Mouse (Mus musculus): Measurements from ENCODE around the gene D10Wsu102e. TPM values are rescaled to one million over a fixed set of nuclear protein-coding genes. Genes with fewer than 3 reads are reported as not detected.

Gene D10Wsu102e
- total and polyA plus RNA-seq, 3 experiments = 0.14 to 0.57 (median 0.45) TPM

DNA sequence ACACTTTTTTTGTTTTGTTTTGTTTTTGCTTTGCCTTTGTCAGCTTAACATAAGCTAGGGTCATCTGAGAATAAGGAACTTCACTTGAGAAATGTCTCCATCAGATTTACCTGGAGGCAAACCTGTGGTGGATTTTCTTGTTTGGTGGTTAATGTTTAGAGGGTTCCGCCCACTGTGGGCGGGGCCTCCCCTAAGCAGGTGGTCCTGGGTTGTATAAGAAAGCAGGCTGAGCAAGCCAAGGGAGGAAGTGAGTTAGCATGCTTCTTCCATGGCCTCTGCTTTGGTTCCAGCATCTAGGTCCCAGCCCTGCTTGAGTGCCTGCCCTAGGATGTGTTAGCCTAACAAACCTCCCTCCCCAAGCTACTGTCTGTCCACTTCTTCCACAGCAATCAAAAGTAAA, 18.8 kb upstream of the D10Wsu102e start:
- no peak overlapping the region for H3K4me3 ChIP-seq
- TF ChIP-seq EP300 (IDR thresholded peaks at IDR 0.05; ENCODE audit: insufficient read depth, low read depth, low read length) (no peak), CTCF (IDR thresholded peaks at IDR 0.05) (no peak), POLR2A (IDR thresholded peaks at IDR 0.05; ENCODE audit: insufficient read depth, low read depth, low read length) (no peak)
- intact Hi-C loops (cut with DNase I) = no loop called here
- no peak for DNase-seq
- 47% methylated on average over 2 of the region's 2 CpGs for WGBS
- H3K27ac ChIP-seq = no peak overlapping the region
- no peaks in the 10 kb centered on the region for H3K4me1 ChIP-seq (ENCODE audit: control insufficient read depth, insufficient read depth, low read length)
- H3K9ac ChIP-seq (ENCODE audit: low read depth, low read length) = no peak overlapping the region
- no peaks in the 10 kb centered on the region for H3K79me2 ChIP-seq (replicated peaks; ENCODE audit: control insufficient read depth, insufficient read depth, low read length)
- 0 out of 2 replicates have a peak, but pooled peaks cover 1% of the 10 kb centered on the region for H3K27me3 ChIP-seq (ENCODE audit: control insufficient read depth, insufficient read depth, low read length)
- no peaks in the 10 kb centered on the region for H3K36me3 ChIP-seq (ENCODE audit: control insufficient read depth, insufficient read depth, low read length)

DNA sequence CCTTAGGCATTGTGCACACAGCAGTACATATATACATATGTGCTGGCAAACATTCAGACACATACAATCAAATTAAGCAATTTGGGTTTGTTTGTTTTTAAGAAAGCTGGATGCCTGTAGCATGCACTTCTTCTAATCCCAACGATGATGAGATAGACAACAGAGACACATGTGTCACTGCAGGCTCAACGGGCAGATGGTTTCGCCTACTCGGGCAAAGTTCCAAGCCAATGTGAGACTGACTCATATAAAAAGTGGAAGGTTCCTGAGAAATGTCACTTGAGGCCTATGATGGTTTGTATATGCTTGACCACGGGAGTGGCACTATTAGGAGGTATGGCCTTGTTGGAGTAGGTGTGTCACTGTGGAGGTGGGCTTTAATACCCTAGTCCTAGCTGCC, 16.9 kb upstream of the D10Wsu102e start:
- Histone ChIP-seq H3K27ac (no peak overlapping the region), H3K4me3 (no peak overlapping the region), H3K9ac (ENCODE audit: low read depth, low read length) (no peak overlapping the region), H3K79me2 (replicated peaks; ENCODE audit: control insufficient read depth, insufficient read depth, low read length) (no peaks in the 10 kb centered on the region), H3K27me3 (ENCODE audit: control insufficient read depth, insufficient read depth, low read length) (no peaks in the 10 kb centered on the region), H3K4me1 (ENCODE audit: control insufficient read depth, insufficient read depth, low read length) (no peaks in the 10 kb centered on the region), H3K36me3 (ENCODE audit: control insufficient read depth, insufficient read depth, low read length) (no peaks in the 10 kb centered on the region)
- TF ChIP-seq EP300 (IDR thresholded peaks at IDR 0.05; ENCODE audit: insufficient read depth, low read depth, low read length) (no peak), CTCF (IDR thresholded peaks at IDR 0.05) (no peak), POLR2A (IDR thresholded peaks at IDR 0.05; ENCODE audit: insufficient read depth, low read depth, low read length) (no peak)
- WGBS = 59% methylated on average over 5 of the region's 5 CpGs
- intact Hi-C loops (cut with DNase I) = no loop called here
- DNase-seq = no peak

DNA sequence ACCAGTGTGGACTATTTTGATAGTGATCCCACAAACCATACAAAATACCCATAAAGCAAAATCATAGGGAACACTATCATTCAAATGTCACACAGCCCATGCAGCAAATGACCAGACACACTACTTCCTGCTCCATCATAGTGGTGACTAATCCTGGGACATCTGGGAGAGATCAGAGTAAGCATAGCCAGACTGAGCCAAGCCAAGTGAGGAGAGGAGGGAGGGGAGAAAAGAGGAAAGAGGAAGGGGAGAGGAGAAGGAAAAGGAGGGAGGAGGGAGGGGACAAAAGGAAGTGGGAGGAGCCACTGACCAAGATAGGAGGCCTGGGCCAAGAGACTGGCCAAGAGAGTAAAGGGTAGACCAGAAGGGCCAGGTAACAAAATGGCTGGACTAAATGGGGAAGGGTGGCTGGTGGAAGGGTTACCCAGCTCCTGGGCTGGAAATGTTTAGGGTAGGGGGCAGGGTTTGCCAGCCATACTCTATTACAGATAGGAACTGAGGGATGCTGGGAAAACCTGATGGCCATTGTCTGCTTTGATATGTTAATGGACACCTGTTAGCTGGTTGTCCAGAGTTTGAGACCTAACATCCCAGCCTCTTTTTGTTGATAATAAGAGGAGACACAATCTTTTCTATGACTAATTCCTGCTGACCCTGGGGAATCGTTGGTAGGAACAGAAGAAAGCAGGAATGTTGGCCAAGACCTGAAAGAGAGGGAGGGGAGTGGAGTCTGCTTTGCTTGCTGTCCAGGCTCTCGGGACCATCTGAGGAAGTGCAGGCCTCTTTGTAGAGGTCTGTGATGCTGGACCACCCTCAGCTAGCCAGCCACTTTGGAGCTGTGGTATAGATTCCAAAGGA, 16.0 kb upstream of the D10Wsu102e start:
- no peaks in the 10 kb centered on the region for H3K79me2 ChIP-seq (replicated peaks; ENCODE audit: control insufficient read depth, insufficient read depth, low read length)
- no peak overlapping the region for H3K9ac ChIP-seq (ENCODE audit: low read depth, low read length)
- H3K36me3 ChIP-seq (ENCODE audit: control insufficient read depth, insufficient read depth, low read length) = no peaks in the 10 kb centered on the region
- no peak overlapping the region for H3K4me3 ChIP-seq
- WGBS = 46% methylated on average over 2 of the region's 2 CpGs
- H3K4me1 ChIP-seq (ENCODE audit: control insufficient read depth, insufficient read depth, low read length) = no peaks in the 10 kb centered on the region
- no peak overlapping the region for H3K27ac ChIP-seq
- TF ChIP-seq CTCF (IDR thresholded peaks at IDR 0.05) = no peak
- TF ChIP-seq EP300 (IDR thresholded peaks at IDR 0.05; ENCODE audit: insufficient read depth, low read depth, low read length) = no peak
- TF ChIP-seq POLR2A (IDR thresholded peaks at IDR 0.05; ENCODE audit: insufficient read depth, low read depth, low read length) = no peak
- H3K27me3 ChIP-seq (ENCODE audit: control insufficient read depth, insufficient read depth, low read length) = no peaks in the 10 kb centered on the region
- DNase-seq = no peak
- intact Hi-C loops (cut with DNase I) = no loop called here

DNA sequence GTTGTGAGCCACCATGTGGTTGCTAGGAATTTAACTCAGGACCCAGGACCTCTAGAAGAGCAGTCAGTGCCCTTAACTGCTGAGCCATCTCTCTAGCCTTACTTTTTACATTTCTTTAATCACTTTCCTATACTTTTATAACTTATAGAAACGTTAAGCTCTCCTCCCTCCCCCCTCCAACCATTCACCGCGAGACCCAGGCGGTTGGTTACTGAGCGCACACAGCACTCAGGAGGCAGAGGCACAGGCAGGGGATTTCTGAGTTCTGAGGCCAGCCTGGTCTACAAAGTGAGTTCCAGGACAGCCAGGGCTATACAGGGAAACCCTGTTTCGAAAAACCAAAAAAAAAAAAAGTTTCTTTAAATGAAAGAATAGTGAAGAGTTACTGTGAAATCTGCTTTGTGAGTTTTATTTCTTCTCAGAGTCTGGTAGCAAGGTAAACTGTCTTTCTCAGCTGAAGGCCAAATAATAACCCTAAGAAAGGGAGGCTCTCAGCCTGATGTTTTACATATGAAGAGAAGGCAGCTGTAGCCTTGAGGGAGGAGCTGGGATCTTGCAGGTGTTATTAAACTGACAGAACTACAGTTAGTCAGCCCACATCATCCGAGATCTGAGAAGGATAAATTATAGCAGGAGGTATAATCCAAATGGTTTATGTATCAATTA, 14.2 kb upstream of the D10Wsu102e start:
- no peak for DNase-seq
- H3K9ac ChIP-seq (ENCODE audit: low read depth, low read length) = no peak overlapping the region
- no peak overlapping the region for H3K27ac ChIP-seq
- no peak overlapping the region for H3K4me3 ChIP-seq
- no peak for TF ChIP-seq POLR2A (IDR thresholded peaks at IDR 0.05; ENCODE audit: insufficient read depth, low read depth, low read length)
- TF ChIP-seq CTCF (IDR thresholded peaks at IDR 0.05) = no peak
- no peak for TF ChIP-seq EP300 (IDR thresholded peaks at IDR 0.05; ENCODE audit: insufficient read depth, low read depth, low read length)
- 74% methylated on average over 7 of the region's 7 CpGs for WGBS
- H3K4me1 ChIP-seq (ENCODE audit: control insufficient read depth, insufficient read depth, low read length) = no peaks in the 10 kb centered on the region
- H3K79me2 ChIP-seq (replicated peaks; ENCODE audit: control insufficient read depth, insufficient read depth, low read length) = no peaks in the 10 kb centered on the region
- no peaks in the 10 kb centered on the region for H3K27me3 ChIP-seq (ENCODE audit: control insufficient read depth, insufficient read depth, low read length)
- intact Hi-C loops (cut with DNase I) = no loop called here
- no peaks in the 10 kb centered on the region for H3K36me3 ChIP-seq (ENCODE audit: control insufficient read depth, insufficient read depth, low read length)

DNA sequence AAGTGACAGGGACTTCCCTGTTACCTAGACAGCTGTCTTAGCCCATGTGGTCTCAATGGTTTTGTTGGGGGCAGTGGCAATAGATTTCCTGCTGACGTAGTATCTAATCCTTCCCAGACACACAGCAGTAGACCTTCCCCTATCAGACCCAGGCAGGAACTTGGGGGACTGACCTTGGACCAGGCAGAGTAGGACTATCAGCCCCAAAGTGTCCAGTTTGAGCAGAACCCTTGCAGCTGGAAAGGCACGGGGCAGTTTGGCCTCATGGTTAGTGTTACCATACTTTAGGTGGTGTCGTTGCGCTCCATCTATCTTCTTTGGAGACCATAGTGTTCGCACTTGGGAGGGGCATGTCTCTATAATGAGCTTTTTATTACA, 13.7 kb upstream of the D10Wsu102e start:
- no peaks in the 10 kb centered on the region for H3K79me2 ChIP-seq (replicated peaks; ENCODE audit: control insufficient read depth, insufficient read depth, low read length)
- TF ChIP-seq EP300 (IDR thresholded peaks at IDR 0.05; ENCODE audit: insufficient read depth, low read depth, low read length) (no peak), CTCF (IDR thresholded peaks at IDR 0.05) (no peak), POLR2A (IDR thresholded peaks at IDR 0.05; ENCODE audit: insufficient read depth, low read depth, low read length) (no peak)
- no peak overlapping the region for H3K9ac ChIP-seq (ENCODE audit: low read depth, low read length)
- whole genome bisulfite sequencing = 78% methylated on average over 5 of the region's 5 CpGs
- H3K4me3 ChIP-seq = no peak overlapping the region
- DNase-seq = no peak
- no peaks in the 10 kb centered on the region for H3K4me1 ChIP-seq (ENCODE audit: control insufficient read depth, insufficient read depth, low read length)
- intact Hi-C loops (cut with DNase I) = no loop called here
- no peak overlapping the region for H3K27ac ChIP-seq
- no peaks in the 10 kb centered on the region for H3K27me3 ChIP-seq (ENCODE audit: control insufficient read depth, insufficient read depth, low read length)
- H3K36me3 ChIP-seq (ENCODE audit: control insufficient read depth, insufficient read depth, low read length) = no peaks in the 10 kb centered on the region

- TF ChIP-seq EP300 (IDR thresholded peaks at IDR 0.05; ENCODE audit: insufficient read depth, low read depth, low read length) (no peak), CTCF (IDR thresholded peaks at IDR 0.05) (no peak), POLR2A (IDR thresholded peaks at IDR 0.05; ENCODE audit: insufficient read depth, low read depth, low read length) (no peak)
- DNase-seq = no peak
- Histone ChIP-seq H3K27me3 (ENCODE audit: control insufficient read depth, insufficient read depth, low read length) (no peaks in the 10 kb centered on the region), H3K79me2 (replicated peaks; ENCODE audit: control insufficient read depth, insufficient read depth, low read length) (no peaks in the 10 kb centered on the region), H3K27ac (peak overlapping the region; percentile 1; the same call in 1 of the 2 replicates), H3K36me3 (ENCODE audit: control insufficient read depth, insufficient read depth, low read length) (no peaks in the 10 kb centered on the region), H3K4me3 (no peak overlapping the region), H3K9ac (ENCODE audit: low read depth, low read length) (no peak overlapping the region), H3K4me1 (ENCODE audit: control insufficient read depth, insufficient read depth, low read length) (no peaks in the 10 kb centered on the region)
- intact Hi-C loops (cut with DNase I) = no loop called here
- WGBS = 28% methylated on average over 7 of the region's 7 CpGs
These were observed 12.5 kb upstream of the D10Wsu102e start for GRCm38 (mm10) chr10:83347494-83347893.
